Mouse (Mus musculus): ENCODE results near the gene Grhl3. TPM values are rescaled to one million over a fixed set of nuclear protein-coding genes. Genes with fewer than 3 reads are reported as not detected.

Gene Grhl3
- polyA plus RNA-seq, 1 experiment from 2014 or later: 4.6 TPM

DNA sequence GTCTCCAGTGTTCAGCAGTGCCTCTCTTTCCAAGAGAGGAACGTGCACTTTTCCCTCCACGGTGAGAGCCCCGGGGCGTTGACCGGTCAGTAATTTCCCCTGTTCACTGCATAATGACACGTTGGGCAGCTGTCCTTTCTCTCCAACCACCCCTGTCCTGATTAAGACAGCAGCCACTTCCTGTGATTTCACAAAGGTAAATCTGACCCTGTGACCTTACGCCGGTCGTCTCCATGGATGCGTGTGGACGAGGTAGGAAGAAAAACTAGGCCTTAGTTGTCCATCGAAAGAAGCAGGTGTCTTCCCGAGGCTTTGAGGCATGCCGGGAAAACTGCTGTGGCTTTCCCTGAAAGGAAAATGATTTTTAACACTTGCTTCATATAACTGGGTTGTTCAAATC lies 58.5 kb downstream of the Grhl3 start:
- WGBS: 65% methylated on average over 14 of the region's 14 CpGs
- H3K27ac ChIP-seq: no peak overlapping the region
- no peaks in the 10 kb centered on the region for H3K4me1 ChIP-seq (replicated peaks; ENCODE audit: insufficient read depth, low read length)
- H3K9me3 ChIP-seq (replicated peaks; ENCODE audit: low read length): no peaks in the 10 kb centered on the region
- ATAC-seq (replicated peaks; ENCODE audit: low FRiP score, low read depth) (no peak), DNase-seq (ENCODE audit: low spot score) (no peak)
- H3K9ac ChIP-seq (ENCODE audit: low read depth, low read length): no peak overlapping the region
- H3K36me3 ChIP-seq (ENCODE audit: insufficient read depth, low read length): no peaks in the 10 kb centered on the region
- no peak overlapping the region for H3K4me3 ChIP-seq (replicated peaks; ENCODE audit: low read depth, low read length)
- no peaks in the 10 kb centered on the region for H3K27me3 ChIP-seq (ENCODE audit: insufficient read depth, low read length)
- TF ChIP-seq CTCF (IDR thresholded peaks at IDR 0.05; ENCODE audit: low read depth): no peak
- no peak overlapping the region for H3K4me2 ChIP-seq (ENCODE audit: low read length)

DNA sequence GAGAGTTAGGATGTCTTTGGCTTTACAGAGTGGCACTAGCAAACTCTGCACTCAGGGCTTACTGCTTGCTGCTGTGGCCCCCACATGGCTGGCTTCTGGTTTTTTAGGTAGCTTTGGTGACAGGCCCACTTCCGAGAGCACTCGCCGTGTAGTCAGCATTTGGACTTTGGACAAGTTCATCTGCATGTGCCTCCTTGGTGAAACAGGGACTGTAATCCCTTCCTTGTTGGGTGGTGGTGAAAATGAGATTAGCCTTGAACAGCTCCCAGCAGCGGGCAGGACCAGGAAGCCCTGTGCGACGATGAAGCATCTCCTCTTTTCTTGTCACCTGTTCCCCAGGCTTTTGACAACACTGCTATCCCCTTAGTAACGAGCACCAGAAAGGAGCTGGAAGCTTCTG lies 59.6 kb downstream of the Grhl3 start:
- Histone ChIP-seq H3K27me3 (ENCODE audit: insufficient read depth, low read length) (no peaks in the 10 kb centered on the region), H3K9ac (ENCODE audit: low read depth, low read length) (no peak overlapping the region), H3K27ac (no peak overlapping the region), H3K4me2 (ENCODE audit: low read length) (no peak overlapping the region), H3K4me3 (replicated peaks; ENCODE audit: low read depth, low read length) (no peak overlapping the region), H3K36me3 (ENCODE audit: insufficient read depth, low read length) (no peaks in the 10 kb centered on the region), H3K9me3 (replicated peaks; ENCODE audit: low read length) (no peaks in the 10 kb centered on the region), H3K4me1 (replicated peaks; ENCODE audit: insufficient read depth, low read length) (no peaks in the 10 kb centered on the region)
- 83% methylated on average over 7 of the region's 7 CpGs for WGBS
- TF ChIP-seq CTCF (IDR thresholded peaks at IDR 0.05; ENCODE audit: low read depth): no peak
- DNase-seq (ENCODE audit: low spot score) (no peak), ATAC-seq (replicated peaks; ENCODE audit: low FRiP score, low read depth) (no peak)

DNA sequence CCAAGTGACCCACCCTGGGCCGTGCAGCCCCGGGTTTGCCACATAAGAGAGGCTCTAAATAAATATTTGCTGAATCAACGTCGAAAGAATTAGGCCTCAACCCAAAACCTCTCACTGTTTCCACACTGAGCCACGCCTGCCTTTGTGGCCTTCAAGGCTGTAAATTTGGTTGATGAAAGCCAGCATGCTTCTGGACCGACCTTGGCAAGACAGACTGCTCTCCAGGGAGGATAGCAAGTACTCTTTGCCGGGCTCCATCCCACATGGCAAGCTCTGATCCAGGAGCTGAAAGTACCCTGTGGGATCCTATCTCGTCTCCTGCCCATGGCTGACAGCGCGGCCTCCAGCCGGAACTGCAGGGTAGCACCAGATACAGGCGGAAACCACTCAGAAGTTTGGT lies 63.9 kb downstream of the Grhl3 start:
- Histone ChIP-seq H3K9me3 (replicated peaks; ENCODE audit: low read length) (no peaks in the 10 kb centered on the region), H3K27me3 (ENCODE audit: insufficient read depth, low read length) (no peaks in the 10 kb centered on the region), H3K27ac (no peak overlapping the region), H3K9ac (ENCODE audit: low read depth, low read length) (no peak overlapping the region), H3K4me1 (replicated peaks; ENCODE audit: insufficient read depth, low read length) (peaks cover 6% of the 10 kb centered on the region), H3K36me3 (ENCODE audit: insufficient read depth, low read length) (no peaks in the 10 kb centered on the region), H3K4me2 (ENCODE audit: low read length) (no peak overlapping the region), H3K4me3 (replicated peaks; ENCODE audit: low read depth, low read length) (no peak overlapping the region)
- ATAC-seq (replicated peaks; ENCODE audit: low FRiP score, low read depth) (no peak), DNase-seq (ENCODE audit: low spot score) (no peak)
- 55% methylated on average over 12 of the region's 12 CpGs for WGBS
- no peak for TF ChIP-seq CTCF (IDR thresholded peaks at IDR 0.05; ENCODE audit: low read depth)

DNA sequence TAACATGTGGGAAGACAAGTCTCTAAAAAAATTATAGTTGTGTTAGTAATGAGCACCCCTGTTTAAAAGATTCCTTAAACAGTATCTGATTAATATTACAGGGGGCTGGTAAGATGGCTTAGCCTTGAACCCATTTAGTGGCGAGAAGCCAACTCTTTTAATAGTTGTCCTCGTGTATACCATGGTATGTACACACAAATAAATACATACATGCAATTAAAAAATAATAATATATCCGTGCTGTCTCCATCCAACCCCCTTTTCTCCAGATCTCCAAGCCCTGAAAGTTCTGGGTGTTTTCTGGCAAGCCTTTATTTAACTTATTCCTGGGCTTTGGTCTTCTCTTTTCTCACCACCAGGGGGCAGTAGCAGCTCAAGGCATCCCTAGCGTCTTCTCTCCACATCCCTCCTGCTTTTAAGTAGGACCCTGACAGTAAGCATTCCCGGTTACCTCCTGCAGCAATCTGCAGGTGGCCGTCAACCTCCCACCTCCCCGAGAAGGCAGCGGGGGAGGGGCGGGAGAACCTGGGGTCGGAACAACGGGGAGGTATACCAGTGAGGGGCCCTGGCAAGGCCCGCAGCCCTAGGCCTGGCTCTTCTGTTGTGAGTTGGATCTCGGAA lies 64.9 kb downstream of the Grhl3 start:
- H3K4me1 ChIP-seq (replicated peaks; ENCODE audit: insufficient read depth, low read length): peaks cover 6% of the 10 kb centered on the region
- ATAC-seq (replicated peaks; ENCODE audit: low FRiP score, low read depth) (no peak; the same call in 1 of the 2 replicates), DNase-seq (ENCODE audit: low spot score) (peak; percentile 93)
- H3K27ac ChIP-seq: no peak overlapping the region
- no peak overlapping the region for H3K9ac ChIP-seq (ENCODE audit: low read depth, low read length)
- H3K4me3 ChIP-seq (replicated peaks; ENCODE audit: low read depth, low read length): no peak overlapping the region
- WGBS: 17% methylated on average over 13 of the region's 13 CpGs
- no peaks in the 10 kb centered on the region for H3K36me3 ChIP-seq (ENCODE audit: insufficient read depth, low read length)
- peak; percentile 95 for TF ChIP-seq CTCF (IDR thresholded peaks at IDR 0.05; ENCODE audit: low read depth)
- H3K9me3 ChIP-seq (replicated peaks; ENCODE audit: low read length): no peaks in the 10 kb centered on the region
- H3K27me3 ChIP-seq (ENCODE audit: insufficient read depth, low read length): no peaks in the 10 kb centered on the region
- peak overlapping the region; percentile 34; the same call in 1 of the 2 replicates for H3K4me2 ChIP-seq (ENCODE audit: low read length)

DNA sequence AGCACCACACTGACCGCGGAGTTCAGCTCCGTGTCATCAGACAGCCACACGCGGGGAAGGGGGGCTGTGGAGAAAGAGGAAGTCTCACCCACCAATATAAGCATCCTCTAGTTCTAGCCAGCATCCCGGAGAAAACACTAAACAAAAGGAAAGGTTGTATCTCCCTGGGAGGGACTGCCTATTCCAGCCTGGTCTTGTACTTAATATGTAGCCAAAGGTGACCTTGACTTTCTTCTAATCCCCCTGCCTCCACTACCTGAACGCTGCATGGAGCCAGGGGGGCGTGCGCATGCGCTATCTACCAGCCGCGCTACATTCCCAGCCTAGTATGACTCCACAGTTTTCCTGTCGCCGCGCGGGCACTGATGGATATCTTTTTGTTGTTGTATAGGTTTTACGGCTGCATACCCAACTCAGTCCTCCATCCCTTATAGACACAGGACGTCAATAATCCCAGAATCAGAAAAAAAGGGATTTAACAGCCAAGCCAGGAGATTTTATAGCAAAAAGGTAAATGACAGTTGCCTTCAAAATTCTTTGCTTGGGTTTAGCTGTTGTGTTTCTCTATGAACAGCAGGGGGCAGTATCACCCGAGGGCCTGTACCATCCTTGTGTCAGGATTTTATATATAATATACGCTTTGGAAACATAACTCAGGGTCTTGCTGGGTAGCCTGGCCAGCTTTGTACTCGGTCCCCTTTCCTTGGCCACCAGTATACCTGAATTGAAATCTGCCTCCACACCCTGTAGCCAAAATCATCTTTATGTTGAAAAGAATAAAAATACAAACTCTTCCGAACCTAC lies 65.7 kb downstream of the Grhl3 start:
- H3K4me1 ChIP-seq (replicated peaks; ENCODE audit: insufficient read depth, low read length): peaks cover 6% of the 10 kb centered on the region
- no peak overlapping the region for H3K9ac ChIP-seq (ENCODE audit: low read depth, low read length)
- peak overlapping the region; percentile 30 for H3K4me2 ChIP-seq (ENCODE audit: low read length)
- H3K36me3 ChIP-seq (ENCODE audit: insufficient read depth, low read length): no peaks in the 10 kb centered on the region
- 9% methylated on average over 22 of the region's 22 CpGs for WGBS
- TF ChIP-seq CTCF (IDR thresholded peaks at IDR 0.05; ENCODE audit: low read depth): peak; percentile 78
- DNase-seq (ENCODE audit: low spot score) (peak; percentile 64), ATAC-seq (replicated peaks; ENCODE audit: low FRiP score, low read depth) (no peak)
- H3K27ac ChIP-seq: no peak overlapping the region
- no peaks in the 10 kb centered on the region for H3K9me3 ChIP-seq (replicated peaks; ENCODE audit: low read length)
- 0 out of 2 replicates have a peak overlapping the region, but pooled peaks have one; percentile 4 for H3K4me3 ChIP-seq (replicated peaks; ENCODE audit: low read depth, low read length)
- no peaks in the 10 kb centered on the region for H3K27me3 ChIP-seq (ENCODE audit: insufficient read depth, low read length)

DNA sequence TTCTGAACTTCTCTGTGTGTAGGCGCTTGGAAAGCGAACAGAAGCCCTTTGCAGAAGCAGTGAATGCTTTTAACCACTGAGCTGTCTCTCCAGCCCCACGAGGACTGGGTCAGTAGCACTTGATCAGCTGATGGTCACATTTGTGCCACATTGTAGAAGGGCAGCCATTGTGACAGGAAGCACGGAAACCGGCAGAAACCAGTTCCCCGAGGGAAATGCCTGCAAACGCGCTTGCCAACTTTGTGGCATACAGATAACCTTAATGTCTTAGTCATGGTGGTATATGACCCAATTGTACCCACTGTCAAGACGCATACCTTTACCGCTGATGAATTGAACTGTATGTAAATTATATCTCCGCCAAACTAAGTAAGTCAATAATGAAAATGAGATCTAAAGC lies 67.6 kb downstream of the Grhl3 start:
- ATAC-seq (replicated peaks; ENCODE audit: low FRiP score, low read depth) (no peak; the same call in 1 of the 2 replicates), DNase-seq (ENCODE audit: low spot score) (no peak)
- 66% methylated on average over 11 of the region's 11 CpGs for WGBS
- H3K27me3 ChIP-seq (ENCODE audit: insufficient read depth, low read length): no peaks in the 10 kb centered on the region
- TF ChIP-seq CTCF (IDR thresholded peaks at IDR 0.05; ENCODE audit: low read depth): no peak
- no peak overlapping the region for H3K9ac ChIP-seq (ENCODE audit: low read depth, low read length)
- H3K4me3 ChIP-seq (replicated peaks; ENCODE audit: low read depth, low read length): no peak overlapping the region
- H3K4me2 ChIP-seq (ENCODE audit: low read length): no peak overlapping the region
- peaks cover 6% of the 10 kb centered on the region for H3K4me1 ChIP-seq (replicated peaks; ENCODE audit: insufficient read depth, low read length)
- no peaks in the 10 kb centered on the region for H3K9me3 ChIP-seq (replicated peaks; ENCODE audit: low read length)
- H3K27ac ChIP-seq: peak overlapping the region; percentile 43; the same call in 1 of the 2 replicates
- H3K36me3 ChIP-seq (ENCODE audit: insufficient read depth, low read length): no peaks in the 10 kb centered on the region
